Mouse (Mus musculus): ENCODE data around the gene Scn3b.

GRCm38 (mm10) chr9:40246702-40247101 lies 22.3 kb upstream of the Scn3b start:
- TF ChIP-seq CTCF (IDR thresholded peaks at IDR 0.05): no peak
- TF ChIP-seq EP300 (IDR thresholded peaks at IDR 0.05): no peak
